Mouse (Mus musculus) heart, postnatal 0 days (tissue): ENCODE measurements around the gene Cst13.

ENCODE experiments used
- CTCF ChIP-seq: IDR thresholded peaks from 2 replicates; pipeline ENCODE4 v1.5.1; 2016; ENCODE audit warnings: antibody characterized with exemption, control low read depth, low read depth
- EP300 ChIP-seq: IDR thresholded peaks from 2 replicates; pipeline ENCODE4 v1.6.1; 2016; ENCODE audit warnings: antibody characterized with exemption, low read depth

GRCm38 (mm10) chr2:148870526-148870925, 50.6 kb downstream of the Cst13 start:
- no peak for TF ChIP-seq CTCF
- TF ChIP-seq EP300: no peak
